Mouse (Mus musculus) thymus, adult 2 months (tissue): ENCODE results near the gene Plin1.

ENCODE experiments used
- CTCF ChIP-seq: fragments of 200-500 bp; IDR thresholded peaks from 2 replicates; pipeline ENCODE4 v1.5.1; 2012; ENCODE audit warnings: mild to moderate bottlenecking, control low read depth, low read length, moderate library complexity, borderline replicate concordance; ENCODE audit not compliant: control insufficient read depth, poor library complexity, insufficient read depth; ENCODE audit errors: extremely low read depth
- POLR2A ChIP-seq: fragments of 200-500 bp; IDR thresholded peaks from 2 replicates; pipeline ENCODE4 v1.6.1; 2012; ENCODE audit warnings: mild to moderate bottlenecking, low read length, control low read depth, moderate library complexity; ENCODE audit not compliant: control insufficient read depth, poor library complexity, insufficient read depth; ENCODE audit errors: extremely low read depth

DNA sequence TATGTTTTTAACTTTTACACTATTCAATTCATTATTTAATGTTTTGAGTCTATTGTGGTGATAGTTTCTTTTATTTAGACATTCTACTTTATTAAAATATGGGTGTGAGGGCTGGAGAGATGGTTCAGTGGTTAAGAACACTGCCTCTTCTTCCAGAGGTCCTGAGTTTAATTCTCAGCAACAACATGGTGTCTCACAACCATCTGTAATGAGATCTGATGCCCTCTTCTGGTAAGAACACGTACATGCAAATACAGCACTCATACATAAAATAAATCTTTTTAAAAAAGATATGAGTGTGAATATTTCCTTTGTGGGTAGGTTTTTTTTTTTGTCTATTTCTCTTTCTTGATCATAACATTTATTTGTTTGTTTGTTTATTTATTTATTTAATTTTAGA, 33.3 kb upstream of the Plin1 start:
- TF ChIP-seq CTCF = no peak
- no peak for TF ChIP-seq POLR2A
